Mouse (Mus musculus) heart, postnatal 0 days (tissue): Measurements from ENCODE around the gene Stk24.

ENCODE experiments used
- CTCF ChIP-seq: IDR thresholded peaks from 2 replicates; pipeline ENCODE4 v1.5.1; 2016; ENCODE audit warnings: antibody characterized with exemption, control low read depth, low read depth
- EP300 ChIP-seq: IDR thresholded peaks from 2 replicates; pipeline ENCODE4 v1.6.1; 2016; ENCODE audit warnings: antibody characterized with exemption, low read depth

- TF ChIP-seq CTCF = no peak
- TF ChIP-seq EP300 = no peak
These were observed 15.3 kb upstream of the Stk24 start for GRCm38 (mm10) chr14:121395125-121395524.
